Mouse (Mus musculus): ENCODE measurements around the gene Wdr6. TPM values are rescaled to one million over a fixed set of nuclear protein-coding genes. Genes with fewer than 3 reads are reported as not detected.

Gene Wdr6
- polyA plus RNA-seq, 1 experiment from 2014 or later, result 16.4 TPM

GRCm38 (mm10) chr9:108572321-108572720 is 6.2 kb downstream of the Wdr6 start:
- no peak overlapping the region for H3K4me3 ChIP-seq (replicated peaks)
- DNase-seq (no peak), ATAC-seq (ENCODE audit: low read depth) (no peak)
- H3K27me3 ChIP-seq, result no peaks in the 10 kb centered on the region
- H3K4me2 ChIP-seq, result no peak overlapping the region
- H3K9me3 ChIP-seq (replicated peaks), result no peaks in the 10 kb centered on the region
- H3K4me1 ChIP-seq (replicated peaks), result peaks cover 54% of the 10 kb centered on the region
- no peak overlapping the region for H3K27ac ChIP-seq
- WGBS (ENCODE audit: insufficient replicate concordance), result 83% methylated on average over 10 of the region's 10 CpGs
- H3K36me3 ChIP-seq, result peaks cover 53% of the 10 kb centered on the region
- H3K9ac ChIP-seq, result no peak overlapping the region

GRCm38 (mm10) chr9:108571401-108571973 is 7.1 kb downstream of the Wdr6 start:
- ATAC-seq (ENCODE audit: low read depth), result no peak
- DNase-seq, result no peak
- Histone ChIP-seq H3K27ac (no peak overlapping the region), H3K36me3 (peaks cover 53% of the 10 kb centered on the region), H3K27me3 (no peaks in the 10 kb centered on the region), H3K4me1 (replicated peaks) (peaks cover 46% of the 10 kb centered on the region), H3K4me2 (peak overlapping the region; percentile 100), H3K9me3 (replicated peaks) (no peaks in the 10 kb centered on the region), H3K4me3 (replicated peaks) (no peak overlapping the region), H3K9ac (no peak overlapping the region)
- WGBS (ENCODE audit: insufficient replicate concordance), result 86% methylated on average over 16 of the region's 16 CpGs

GRCm38 (mm10) chr9:108570207-108570896 is 8.2 kb downstream of the Wdr6 start:
- Histone ChIP-seq H3K27ac (peak overlapping the region; percentile 73), H3K4me2 (peak overlapping the region; percentile 100), H3K9ac (peak overlapping the region; percentile 85), H3K36me3 (peaks cover 49% of the 10 kb centered on the region), H3K9me3 (replicated peaks) (no peaks in the 10 kb centered on the region), H3K4me3 (replicated peaks) (peak overlapping the region; percentile 84), H3K27me3 (no peaks in the 10 kb centered on the region), H3K4me1 (replicated peaks) (peaks cover 52% of the 10 kb centered on the region)
- under 1% methylated on average over 40 of the region's 40 CpGs for WGBS (ENCODE audit: insufficient replicate concordance)
- DNase-seq (peak; percentile 68), ATAC-seq (ENCODE audit: low read depth) (peak; percentile 10)

- 4% methylated on average over 42 of the region's 42 CpGs for WGBS (ENCODE audit: insufficient replicate concordance)
- Histone ChIP-seq H3K27me3 (no peaks in the 10 kb centered on the region), H3K27ac (peak within 1 kb of the TSS; percentile 98), H3K36me3 (peaks cover 49% of the 10 kb centered on the region), H3K9me3 (replicated peaks) (no peaks in the 10 kb centered on the region), H3K4me3 (replicated peaks) (peak within 1 kb of the TSS; percentile 84), H3K4me1 (replicated peaks) (peaks cover 57% of the 10 kb centered on the region), H3K4me2 (peak within 1 kb of the TSS; percentile 100), H3K9ac (peak within 1 kb of the TSS; percentile 91)
- DNase-seq, result peak; percentile 88
- ATAC-seq (ENCODE audit: low read depth), result peak; percentile 66
Observed at GRCm38 (mm10) chr9:108569381-108570206, 8.9 kb downstream of the Wdr6 start, which contains the start of gene Dalrd3. Gene Dalrd3, plus strand, starts transcription at chr9:108569886.

- WGBS (ENCODE audit: insufficient replicate concordance), result 37% methylated on average over 17 of the region's 17 CpGs
- peak overlapping the region; percentile 98 for H3K27ac ChIP-seq
- no peaks in the 10 kb centered on the region for H3K9me3 ChIP-seq (replicated peaks)
- no peaks in the 10 kb centered on the region for H3K27me3 ChIP-seq
- H3K4me3 ChIP-seq (replicated peaks), result peak overlapping the region; percentile 84
- peaks cover 52% of the 10 kb centered on the region for H3K36me3 ChIP-seq
- H3K4me2 ChIP-seq, result peak overlapping the region; percentile 100
- ATAC-seq (ENCODE audit: low read depth) (no peak), DNase-seq (no peak)
- H3K4me1 ChIP-seq (replicated peaks), result peaks cover 60% of the 10 kb centered on the region
- H3K9ac ChIP-seq, result peak overlapping the region; percentile 91
Observed at GRCm38 (mm10) chr9:108568511-108568921, 10.0 kb downstream of the Wdr6 start.

- Histone ChIP-seq H3K9me3 (replicated peaks) (no peaks in the 10 kb centered on the region), H3K27ac (peak overlapping the region; percentile 98), H3K4me2 (peak overlapping the region; percentile 100), H3K9ac (peak overlapping the region; percentile 91), H3K4me3 (replicated peaks) (peak overlapping the region; percentile 84), H3K4me1 (replicated peaks) (peaks cover 64% of the 10 kb centered on the region), H3K27me3 (no peaks in the 10 kb centered on the region), H3K36me3 (peaks cover 52% of the 10 kb centered on the region)
- ATAC-seq (ENCODE audit: low read depth), result no peak
- 5% methylated on average over 18 of the region's 18 CpGs for WGBS (ENCODE audit: insufficient replicate concordance)
- DNase-seq, result no peak
Observed at GRCm38 (mm10) chr9:108567931-108568419, 10.6 kb downstream of the Wdr6 start.

- Histone ChIP-seq H3K27ac (peak within 1 kb of the TSS; percentile 98), H3K27me3 (no peaks in the 10 kb centered on the region), H3K9ac (peak within 1 kb of the TSS; percentile 91), H3K36me3 (peaks cover 52% of the 10 kb centered on the region), H3K9me3 (replicated peaks) (no peaks in the 10 kb centered on the region), H3K4me2 (peak within 1 kb of the TSS; percentile 100), H3K4me1 (replicated peaks) (peaks cover 73% of the 10 kb centered on the region), H3K4me3 (replicated peaks) (peak within 1 kb of the TSS; percentile 84)
- under 1% methylated on average over 73 of the region's 73 CpGs for WGBS (ENCODE audit: insufficient replicate concordance)
- ATAC-seq (ENCODE audit: low read depth), result peak; percentile 79
- DNase-seq, result peak; percentile 93
Observed at GRCm38 (mm10) chr9:108566815-108567776, 11.4 kb downstream of the Wdr6 start, which contains the start of gene Ndufaf3. Gene Ndufaf3, minus strand, starts transcription at chr9:108567434.

GRCm38 (mm10) chr9:108565881-108566814 is 12.4 kb downstream of the Wdr6 start:
- WGBS (ENCODE audit: insufficient replicate concordance), result 7% methylated on average over 35 of the region's 35 CpGs
- Histone ChIP-seq H3K4me1 (replicated peaks) (peaks cover 81% of the 10 kb centered on the region), H3K27me3 (no peaks in the 10 kb centered on the region), H3K36me3 (peaks cover 52% of the 10 kb centered on the region), H3K27ac (peak overlapping the region; percentile 98), H3K4me2 (peak overlapping the region; percentile 100), H3K9ac (peak overlapping the region; percentile 91), H3K4me3 (replicated peaks) (peak overlapping the region; percentile 84), H3K9me3 (replicated peaks) (no peaks in the 10 kb centered on the region)
- DNase-seq (no peak), ATAC-seq (ENCODE audit: low read depth) (peak; percentile 0; the same call in 1 of the 2 replicates)

GRCm38 (mm10) chr9:108564131-108564530 is 14.4 kb downstream of the Wdr6 start:
- H3K9ac ChIP-seq, result peak overlapping the region; percentile 52
- peaks cover 78% of the 10 kb centered on the region for H3K4me1 ChIP-seq (replicated peaks)
- peak overlapping the region; percentile 2; the same call in 1 of the 2 replicates for H3K4me3 ChIP-seq (replicated peaks)
- 54% methylated on average over 7 of the region's 7 CpGs for WGBS (ENCODE audit: insufficient replicate concordance)
- peak overlapping the region; percentile 29; the same call in 1 of the 2 replicates for H3K4me2 ChIP-seq
- ATAC-seq (ENCODE audit: low read depth) (no peak), DNase-seq (no peak)
- H3K9me3 ChIP-seq (replicated peaks), result no peaks in the 10 kb centered on the region
- no peaks in the 10 kb centered on the region for H3K27me3 ChIP-seq
- peak overlapping the region; percentile 32; the same call in 1 of the 2 replicates for H3K27ac ChIP-seq
- H3K36me3 ChIP-seq, result peaks cover 54% of the 10 kb centered on the region

Data from liver, embryonic 13.5 days (tissue).